Mouse (Mus musculus) hematopoietic multipotent progenitor cell, adult 10-12 weeks (in vitro differentiated cells): ENCODE results near the gene Map7. TPM values are rescaled to one million over a fixed set of nuclear protein-coding genes. Genes with fewer than 3 reads are reported as not detected.

ENCODE experiments used
- polyA plus RNA-seq: library from polyadenylated mRNA; stranded (reverse); fragments of >175 nt; gene quantifications from 2 replicates; pipeline ENCODE4 v1.2.3, GENCODE M21; 2012; ENCODE audit warnings: low replicate concordance

Gene Map7
- 1.9 and 3.5 TPM in 2 replicates for polyA plus RNA-seq

DNA sequence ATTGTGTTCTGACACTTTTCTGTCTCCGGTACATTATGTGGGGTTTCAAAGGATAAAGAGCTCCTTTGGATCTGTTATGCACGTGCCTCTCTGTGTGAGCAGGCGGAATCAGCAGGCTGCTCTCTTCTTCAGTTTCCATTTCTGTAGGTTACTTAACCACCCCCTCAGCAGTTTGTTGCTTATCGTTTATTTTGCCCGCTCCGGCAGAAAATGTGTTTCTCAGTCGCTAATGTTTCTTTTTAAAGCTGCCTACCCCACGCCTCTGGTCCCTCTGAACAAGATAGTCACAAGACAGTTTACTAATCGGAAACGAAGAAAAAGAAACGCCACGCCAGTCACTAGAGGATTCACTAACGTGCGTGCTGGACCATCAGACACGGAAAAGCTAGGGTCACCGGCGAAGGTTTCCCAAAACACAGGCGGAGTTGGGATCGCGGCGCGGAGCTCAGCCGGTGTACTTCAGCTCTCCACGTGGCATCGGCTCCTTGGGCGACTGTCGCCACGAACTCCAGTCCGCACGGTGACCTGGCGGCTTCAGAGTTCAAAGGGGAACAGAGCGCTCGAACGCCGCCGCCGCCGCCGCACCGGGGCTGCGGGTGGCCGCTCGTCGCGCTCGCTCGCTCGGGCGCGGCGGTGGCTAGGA is at the start of gene Map7:
Map7 (plus strand) TSS at position 342 of the 643 bp plus-strand sequence.

DNA sequence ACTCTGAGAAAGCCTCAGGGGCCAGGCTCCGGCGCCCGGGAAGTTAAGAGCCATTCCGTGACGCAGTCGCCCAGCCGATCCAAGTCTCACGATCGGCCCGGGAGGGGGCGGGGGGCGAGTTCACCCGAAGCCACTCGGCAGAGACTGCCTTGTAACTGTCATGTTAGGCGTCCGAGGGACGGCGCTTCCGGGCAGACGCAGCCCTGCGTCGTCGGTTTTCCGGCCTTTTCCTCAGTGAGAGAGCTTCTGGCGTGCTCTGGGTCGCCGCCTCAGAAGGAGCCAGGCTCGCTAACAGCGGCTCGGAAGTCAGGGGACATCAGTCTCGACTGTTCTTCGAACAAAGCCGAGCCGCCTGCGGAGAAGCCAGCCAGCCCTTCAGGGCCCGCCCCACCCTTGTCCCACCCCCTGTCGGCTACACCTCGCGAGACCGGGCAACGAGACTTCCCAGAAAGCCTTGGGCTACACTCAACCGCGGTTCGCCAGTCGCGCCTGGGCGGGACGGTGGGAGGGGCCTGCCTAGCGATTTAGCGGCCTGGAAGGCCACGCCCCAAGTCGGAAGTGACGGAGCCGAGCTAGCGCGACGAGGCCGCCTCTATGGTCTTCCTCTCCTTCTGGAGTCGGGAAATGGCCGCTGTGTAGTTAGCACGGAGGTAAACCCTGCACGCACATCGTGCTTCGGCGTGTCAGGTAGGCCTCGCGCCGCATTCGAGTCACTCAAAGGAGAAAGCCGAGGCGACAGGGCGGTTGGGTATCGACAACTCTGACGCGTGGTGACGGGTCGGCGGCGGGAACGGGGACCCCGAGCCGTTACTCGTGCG is 163.9 kb downstream of the Map7 start, which contains the start of gene Bclaf1:
Bclaf1 (plus strand) TSS at position 552 of the 818 bp plus-strand sequence.

Other genes with a start within 250 kb of the Map7 start
- 5.5 and 6.6 TPM in 2 replicates for gene Pex7, start 240.8 kb upstream of the Map7 start, polyA plus RNA-seq
- 5.5 and 11.9 TPM in 2 replicates for gene Map3k5, start 214.0 kb upstream of the Map7 start, polyA plus RNA-seq
- 7.1 and 25.0 TPM in 2 replicates for gene Bclaf1, start 164.0 kb downstream of the Map7 start, polyA plus RNA-seq
- gene Mtfr2, start 199.3 kb downstream of the Map7 start, polyA plus RNA-seq: 0.28 and 2.6 TPM in 2 replicates